Mouse (Mus musculus) thymus, adult 2 months (tissue): Measurements from ENCODE around the gene Olfr1395.

Source experiments
- CTCF ChIP-seq: fragments of 200-500 bp; IDR thresholded peaks from 2 replicates; pipeline ENCODE4 v1.5.1; 2012; ENCODE audit warnings: mild to moderate bottlenecking, control low read depth, low read length, moderate library complexity, borderline replicate concordance; ENCODE audit not compliant: control insufficient read depth, poor library complexity, insufficient read depth; ENCODE audit errors: extremely low read depth
- POLR2A ChIP-seq: fragments of 200-500 bp; IDR thresholded peaks from 2 replicates; pipeline ENCODE4 v1.6.1; 2012; ENCODE audit warnings: mild to moderate bottlenecking, low read length, control low read depth, moderate library complexity; ENCODE audit not compliant: control insufficient read depth, poor library complexity, insufficient read depth; ENCODE audit errors: extremely low read depth

DNA sequence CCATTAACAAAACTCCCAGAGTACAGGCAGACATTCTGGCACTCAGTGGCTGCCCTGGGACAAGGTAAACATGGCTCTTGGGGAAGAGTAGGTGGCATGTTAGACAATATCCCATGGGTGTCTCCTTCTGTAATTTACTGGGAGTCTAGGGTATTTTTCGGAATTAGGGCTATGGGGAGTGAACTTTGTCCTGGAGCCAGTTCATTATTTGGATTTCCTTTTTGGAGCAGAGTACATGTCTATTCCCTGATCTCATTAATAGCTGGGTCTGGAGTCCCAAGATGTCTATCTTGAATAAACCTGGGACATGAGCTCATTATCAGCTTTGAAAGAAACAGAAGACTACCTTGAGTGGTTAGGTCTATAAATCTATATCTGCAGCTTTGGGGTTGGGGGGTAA is 12.0 kb downstream of the Olfr1395 start, which contains the start of gene Olfr1394:
- no peak for TF ChIP-seq CTCF
- no peak for TF ChIP-seq POLR2A
